Mouse (Mus musculus): ENCODE results near the gene Efhc1.
A peak's percentile ranks its signal among the peaks of the same experiment; 100 is the strongest.

Efhc1 gene

GRCm38 (mm10) chr1:21006775-21007174 lies 55.3 kb downstream of the Efhc1 start:
- DNase-seq (ENCODE audit: low read depth, low spot score), result no peak

- DNase-seq (ENCODE audit: low read depth, low spot score), result no peak
These were observed 56.7 kb downstream of the Efhc1 start for GRCm38 (mm10) chr1:21007941-21008701.

- DNase-seq (ENCODE audit: low read depth, low spot score), result no peak
These were observed 57.5 kb downstream of the Efhc1 start for GRCm38 (mm10) chr1:21008891-21009290.

- DNase-seq (ENCODE audit: low read depth, low spot score), result no peak
These were observed 58.9 kb downstream of the Efhc1 start for GRCm38 (mm10) chr1:21010282-21010800.

GRCm38 (mm10) chr1:21014463-21014862 lies 63.0 kb downstream of the Efhc1 start:
- DNase-seq (ENCODE audit: low read depth, low spot score), result no peak

- DNase-seq (ENCODE audit: low read depth, low spot score), result no peak
These were observed 71.7 kb downstream of the Efhc1 start for GRCm38 (mm10) chr1:21023101-21023500.

- DNase-seq (ENCODE audit: low read depth, low spot score), result no peak
These were observed 73.8 kb downstream of the Efhc1 start for GRCm38 (mm10) chr1:21025203-21025602.

- DNase-seq (ENCODE audit: low read depth, low spot score), result peak; percentile 28
These were observed 75.1 kb downstream of the Efhc1 start for GRCm38 (mm10) chr1:21026534-21026933.

GRCm38 (mm10) chr1:21029000-21029399 lies 77.6 kb downstream of the Efhc1 start:
- DNase-seq (ENCODE audit: low read depth, low spot score), result no peak

GRCm38 (mm10) chr1:21031650-21032049 lies 80.2 kb downstream of the Efhc1 start:
- DNase-seq (ENCODE audit: low read depth, low spot score), result no peak

- DNase-seq (ENCODE audit: low read depth, low spot score), result no peak
These were observed 81.8 kb downstream of the Efhc1 start for GRCm38 (mm10) chr1:21033065-21033791.

- DNase-seq (ENCODE audit: low read depth, low spot score), result no peak
These were observed 82.3 kb downstream of the Efhc1 start for GRCm38 (mm10) chr1:21033792-21034119.

- DNase-seq (ENCODE audit: low read depth, low spot score), result no peak
These were observed 84.5 kb downstream of the Efhc1 start for GRCm38 (mm10) chr1:21035878-21036277.

- DNase-seq (ENCODE audit: low read depth, low spot score), result no peak
These were observed 86.6 kb downstream of the Efhc1 start for GRCm38 (mm10) chr1:21037881-21038601.

- DNase-seq (ENCODE audit: low read depth, low spot score), result no peak
These were observed 88.1 kb downstream of the Efhc1 start for GRCm38 (mm10) chr1:21039564-21039963.

- no peak for DNase-seq (ENCODE audit: low read depth, low spot score)
These were observed 88.7 kb downstream of the Efhc1 start for GRCm38 (mm10) chr1:21040173-21040572.

Measured in ES-CJ7 (cell line).